Mouse (Mus musculus) T-cell, adult 2 months (primary cell): Measurements from ENCODE around the gene Dph6.
"Not testable (repeated sequence)": the region's sequence is repeated elsewhere in the genome, so short reads cannot be mapped to it uniquely, and the experiment has no call there.

Experiments used
- DNase-seq: peaks from one replicate; pipeline ENCODE4 v3.0.0; 2022; ENCODE audit warnings: low spot score

Dph6 gene

DNA sequence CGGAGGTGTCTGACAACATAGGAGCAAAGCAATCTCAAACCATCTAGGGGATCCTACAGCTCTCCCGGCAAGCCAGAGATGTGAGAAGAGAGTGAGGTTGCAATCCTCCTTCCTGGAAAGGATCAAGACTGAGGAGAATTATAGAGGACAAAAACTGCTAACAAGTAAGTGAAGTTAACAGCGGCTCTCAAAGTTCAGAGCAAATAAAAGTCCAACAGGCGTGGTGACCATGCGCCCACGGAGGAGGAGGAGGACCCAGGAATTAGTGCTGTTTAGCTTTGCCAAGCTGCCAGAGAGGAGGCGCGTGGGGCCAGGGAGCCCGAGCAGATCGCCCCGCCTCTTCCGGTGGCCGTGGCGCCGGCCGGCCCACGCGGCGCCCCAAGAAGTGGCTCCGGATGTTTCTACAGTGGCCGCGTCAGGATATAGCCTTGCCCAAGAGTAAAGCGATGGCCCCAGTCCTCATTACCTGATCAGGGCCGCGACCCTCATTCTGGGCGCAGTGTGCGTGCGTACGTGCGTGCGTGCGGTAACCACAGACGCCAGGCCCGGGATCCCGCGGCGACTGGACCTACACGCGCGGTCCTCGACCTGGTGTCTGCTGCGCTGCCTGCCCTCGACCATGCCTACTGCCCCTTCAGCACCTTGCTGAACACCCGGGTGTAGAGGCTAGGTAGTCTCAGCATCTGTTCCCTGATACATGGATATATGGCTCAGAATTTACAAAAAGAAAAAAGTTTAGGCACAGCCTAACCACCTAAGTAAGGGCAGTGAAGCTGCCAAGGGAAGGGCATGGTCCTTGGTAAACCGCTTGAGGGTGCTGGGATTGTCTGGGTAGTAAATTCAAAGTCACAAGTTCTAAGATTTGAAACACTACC lies at the start of gene Dph6:
TSS of gene Dph6 (minus strand) at position 600 of the 875 bp plus-strand sequence.
- peak; percentile 77 for DNase-seq

DNA sequence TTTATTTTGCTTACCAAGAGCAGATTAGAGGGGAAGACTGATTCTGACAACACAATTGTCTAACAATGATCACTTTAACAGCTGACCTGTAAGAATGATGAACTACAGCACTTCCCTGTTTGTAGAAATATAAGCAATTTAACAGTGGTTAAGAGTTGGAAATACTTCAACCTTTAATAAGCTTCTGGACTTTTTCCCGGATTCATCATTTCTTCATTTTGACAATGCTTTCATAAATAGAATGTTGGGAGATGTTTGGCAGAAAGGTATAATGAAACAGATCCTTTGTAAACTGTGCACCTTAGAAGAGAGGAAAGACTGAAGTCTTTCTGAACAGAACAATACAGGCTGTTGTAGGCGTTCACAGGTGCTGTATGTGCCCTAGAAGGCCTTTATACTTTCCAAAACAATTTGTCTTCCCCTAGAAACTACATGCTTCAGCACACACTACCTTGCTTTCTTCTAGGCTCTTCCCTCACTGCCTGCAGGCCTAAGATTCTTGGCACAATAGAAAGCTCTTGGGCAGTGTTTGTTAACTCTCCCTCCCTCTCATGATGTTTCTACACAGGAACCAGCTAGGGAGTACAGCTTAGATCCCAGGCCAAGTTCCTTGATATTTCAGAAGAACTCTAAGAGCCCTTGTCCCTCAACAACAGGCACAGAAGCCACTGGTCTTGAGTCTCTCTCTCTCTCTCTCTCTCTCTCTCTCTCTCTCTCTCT lies 46.4 kb upstream of the Dph6 start:
- no peak for DNase-seq

DNA sequence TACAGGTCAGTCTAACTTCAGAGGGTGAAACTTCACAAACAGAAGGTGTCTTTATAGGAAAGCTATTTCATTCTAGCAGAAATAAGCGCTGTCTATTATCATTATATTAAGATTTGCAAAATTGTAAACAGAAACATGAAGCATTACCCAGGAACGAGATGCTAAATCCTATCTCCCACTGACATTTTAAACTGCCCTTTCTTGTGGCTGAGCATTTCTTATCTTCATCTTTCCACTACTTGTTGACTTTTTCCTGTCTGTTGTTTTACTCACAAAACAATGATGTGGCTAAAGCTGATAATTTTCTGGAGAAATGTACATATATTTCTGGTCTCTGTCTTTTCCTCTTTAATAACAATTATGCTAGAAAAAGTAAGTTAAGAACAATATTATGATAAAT lies 36.8 kb upstream of the Dph6 start:
- no peak for DNase-seq

DNA sequence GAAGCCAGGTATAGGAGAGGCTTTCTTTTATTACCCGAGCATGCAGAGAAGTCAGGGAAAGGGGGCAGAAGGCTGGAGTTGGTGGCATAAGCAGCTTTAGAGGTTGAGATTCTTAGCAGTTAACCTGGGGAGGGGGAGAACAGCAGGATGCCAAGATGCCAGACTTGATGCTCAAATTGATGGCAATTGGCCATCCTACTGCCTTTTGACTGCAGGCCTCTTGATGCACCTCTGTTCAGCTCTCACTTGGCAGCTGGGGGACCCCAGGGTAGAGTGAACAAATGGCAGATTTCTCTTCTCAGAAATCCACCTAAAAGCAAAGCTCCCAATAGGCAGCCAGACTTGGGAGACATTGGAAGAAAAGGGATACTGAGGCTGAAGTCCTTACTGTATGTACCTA lies 32.7 kb upstream of the Dph6 start:
- DNase-seq = no peak

DNA sequence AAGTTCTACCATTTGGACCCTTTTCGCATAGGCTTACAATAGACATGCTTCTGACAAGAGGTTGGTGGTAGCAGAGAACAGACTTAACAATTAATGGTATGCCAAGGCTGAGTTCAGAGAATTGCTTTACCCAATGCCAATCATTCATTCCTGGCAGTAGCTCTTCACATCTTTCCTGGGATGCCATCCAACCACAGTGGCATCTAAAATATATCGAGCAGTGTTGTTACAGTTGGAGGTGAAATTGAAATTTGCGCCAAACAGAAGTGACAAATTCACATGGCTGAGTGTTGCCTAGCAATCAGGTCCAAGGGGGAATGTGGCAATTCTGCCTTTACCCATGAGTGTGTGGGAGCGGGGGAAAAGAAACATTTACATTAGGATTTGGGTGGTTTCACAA lies 32.3 kb upstream of the Dph6 start:
- DNase-seq = no peak

DNA sequence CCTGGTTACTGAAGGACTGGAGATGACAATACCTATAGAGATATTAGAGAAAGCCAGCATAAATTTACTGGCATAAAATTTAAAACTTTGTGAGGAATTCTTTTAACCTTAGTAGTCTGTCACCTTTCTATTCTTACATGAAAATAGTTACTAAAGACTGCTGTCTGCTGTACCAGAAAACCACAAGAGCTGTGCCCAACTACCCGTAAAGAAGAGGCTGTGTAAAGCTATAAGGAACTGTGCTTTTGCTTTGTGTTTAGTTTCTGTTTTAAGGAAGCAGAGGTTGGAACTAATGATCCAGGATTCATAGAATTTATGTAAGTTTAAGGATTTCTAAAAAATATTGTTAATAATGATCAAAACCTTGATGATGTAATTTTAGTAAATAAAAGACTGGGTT lies 19.1 kb upstream of the Dph6 start:
- DNase-seq = no peak

DNA sequence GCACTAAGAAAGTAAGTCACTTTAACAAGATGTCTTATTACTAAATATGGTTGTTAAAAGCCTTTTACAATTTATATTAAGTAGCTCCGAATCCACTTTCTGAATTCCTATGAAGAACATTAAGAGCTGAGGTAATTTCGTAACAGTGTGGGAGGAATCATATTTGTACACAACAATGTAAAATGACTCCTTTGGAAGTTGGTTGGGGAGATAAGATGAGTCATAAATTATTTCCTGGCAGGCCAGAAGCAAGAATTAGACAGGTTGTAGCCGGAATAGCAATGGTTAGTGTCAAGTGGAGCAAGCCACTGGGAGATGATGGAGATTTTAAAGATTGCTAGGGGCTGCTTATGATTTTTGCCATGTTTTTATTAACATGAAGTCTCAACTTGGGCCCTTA lies 16.2 kb upstream of the Dph6 start:
- no peak for DNase-seq

DNA sequence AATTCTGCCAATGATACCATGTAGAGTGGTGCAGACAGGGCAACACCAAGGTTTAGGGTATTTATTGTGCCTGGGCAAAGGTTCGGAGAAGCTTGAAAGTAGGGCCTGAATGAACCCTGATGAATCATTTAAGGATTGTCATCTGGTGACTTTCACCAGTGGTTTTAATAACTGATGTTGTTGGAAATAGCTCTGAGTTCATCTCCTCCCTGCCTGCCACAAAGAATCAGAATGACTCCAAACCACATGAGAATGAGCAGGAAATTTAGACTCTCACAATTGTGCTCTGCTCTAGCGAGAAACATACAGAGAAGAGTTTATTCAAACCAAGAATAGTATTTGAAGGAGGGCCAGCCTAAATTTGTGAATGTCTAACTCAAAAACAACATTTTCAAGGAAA lies 4.2 kb upstream of the Dph6 start:
- no peak for DNase-seq

DNA sequence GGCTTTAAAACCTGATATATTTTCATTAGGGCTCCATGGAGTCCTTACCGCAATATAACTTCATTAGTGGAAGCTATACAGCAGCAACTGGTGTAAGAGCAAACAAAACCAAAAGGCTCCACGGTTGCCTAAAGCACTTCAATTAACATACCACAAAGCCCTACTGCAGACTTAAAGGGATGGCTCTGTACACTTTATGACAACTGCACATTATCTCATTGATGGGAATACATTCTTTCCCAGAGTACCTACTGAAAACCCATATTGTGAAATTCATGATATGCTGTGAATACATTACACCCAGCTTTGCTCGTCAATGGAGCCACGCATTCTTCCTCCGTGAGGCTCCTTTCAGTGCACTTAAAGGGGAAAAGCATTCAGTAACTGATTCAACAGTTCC lies 8.5 kb downstream of the Dph6 start:
- no peak for DNase-seq

DNA sequence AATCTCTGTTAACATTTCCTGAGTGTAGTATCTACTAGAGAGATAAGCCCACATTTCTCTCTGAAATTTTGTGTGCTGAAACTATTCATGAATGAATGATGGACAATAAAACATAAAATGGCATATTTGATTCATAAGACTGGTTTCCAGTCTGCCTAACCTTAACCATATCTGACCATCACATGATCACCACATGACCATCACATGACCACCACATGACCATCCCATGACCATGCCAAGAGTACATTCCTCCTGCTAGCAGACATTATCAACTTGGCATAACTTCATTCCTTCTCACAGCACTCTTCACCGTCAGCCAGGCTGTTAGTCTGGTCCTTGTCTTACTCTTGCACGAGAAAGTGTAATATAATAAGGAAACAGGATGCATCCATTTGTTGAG lies 10.9 kb downstream of the Dph6 start:
- DNase-seq = no peak

DNA sequence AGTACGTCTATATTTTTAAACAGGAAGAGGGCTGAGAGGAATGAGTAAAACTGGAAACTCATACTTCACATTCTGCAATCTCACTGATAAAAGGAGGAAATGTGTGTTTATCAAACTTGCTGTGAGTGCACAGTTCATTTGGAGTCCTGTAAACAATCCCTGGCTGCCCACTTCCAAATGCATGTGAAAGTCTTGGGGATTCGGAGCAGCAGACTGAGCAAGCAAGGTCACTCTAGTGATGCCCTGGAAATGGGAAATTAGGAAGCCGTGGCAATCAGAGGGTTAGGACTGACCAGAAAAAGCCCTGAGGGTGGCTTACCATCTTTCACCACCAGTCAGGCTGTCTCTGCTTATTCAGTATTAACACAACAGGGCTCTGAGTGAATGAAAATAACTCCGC lies 30.1 kb downstream of the Dph6 start:
- DNase-seq = no peak

DNA sequence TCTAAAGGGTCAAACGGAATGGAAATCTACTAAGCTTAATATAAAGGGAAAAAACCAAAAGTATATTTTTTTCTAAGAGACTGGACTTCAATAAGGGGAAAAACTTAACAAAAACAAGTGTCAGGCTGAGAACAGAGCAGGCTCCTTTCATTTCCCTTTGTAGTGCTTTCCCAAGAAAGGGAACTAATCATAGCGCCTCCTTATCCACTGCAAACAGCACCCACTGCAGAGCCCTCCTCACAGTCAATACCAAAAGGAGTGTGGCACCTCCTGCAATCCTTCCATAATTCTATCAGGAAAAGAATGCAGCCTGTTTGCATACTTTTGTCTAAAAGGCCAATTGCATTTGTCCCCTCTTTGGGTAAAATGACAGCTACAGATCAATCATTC lies 32.2 kb downstream of the Dph6 start:
- DNase-seq = no peak

DNA sequence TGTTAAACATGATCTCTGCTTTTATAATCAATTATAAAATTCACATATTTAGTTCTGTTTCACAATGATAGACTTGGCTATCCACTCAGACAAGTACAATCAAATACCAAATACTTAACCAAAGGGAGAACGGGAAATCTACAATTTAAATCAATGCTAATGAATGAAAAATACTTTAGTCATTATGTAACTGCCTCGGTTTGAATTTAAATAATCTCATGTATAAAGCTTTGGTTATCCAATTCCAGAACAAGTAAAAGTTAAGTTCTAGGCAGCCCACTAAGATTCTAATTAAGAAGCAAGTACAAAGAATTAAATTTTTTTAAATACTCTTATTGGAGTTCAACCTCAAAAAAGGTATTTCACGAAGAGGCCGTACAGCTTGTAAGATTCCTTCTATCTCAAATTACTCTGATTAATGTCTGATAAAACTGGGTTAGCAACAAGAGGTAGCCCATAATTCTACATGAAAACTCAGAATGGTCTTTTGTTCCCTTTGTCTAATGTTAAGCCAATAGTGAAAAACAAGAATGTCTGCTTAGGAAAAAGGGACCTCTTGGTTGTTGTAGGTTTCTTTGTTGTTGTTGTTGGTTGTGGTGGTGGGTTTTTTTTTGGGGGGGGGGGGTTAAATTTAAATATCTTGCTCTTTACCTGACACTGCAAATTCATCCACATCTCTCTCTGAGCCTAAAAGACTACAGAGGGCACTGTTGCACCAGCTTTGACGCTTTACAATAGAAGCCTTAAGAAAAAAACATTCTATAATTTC lies 32.8 kb downstream of the Dph6 start:
- no peak for DNase-seq

DNA sequence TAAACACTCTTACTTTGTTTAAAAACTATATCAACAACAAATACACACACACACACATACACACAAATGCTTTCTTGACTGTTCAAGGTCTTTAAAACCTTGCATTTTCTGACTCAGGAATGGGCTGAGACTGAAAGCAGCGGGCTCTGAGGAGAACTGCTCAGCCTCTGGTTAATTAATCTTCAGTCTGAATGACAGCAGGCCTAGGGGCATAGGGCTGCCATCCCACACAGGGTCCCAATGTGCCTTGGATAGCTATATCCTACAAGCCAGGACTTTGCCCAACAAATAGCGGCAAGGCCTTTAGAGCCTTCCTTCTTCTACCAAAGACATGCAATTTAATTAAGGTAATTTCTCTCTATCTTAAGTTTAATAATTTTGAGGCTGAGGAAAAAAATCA lies 43.2 kb downstream of the Dph6 start:
- no peak for DNase-seq

DNA sequence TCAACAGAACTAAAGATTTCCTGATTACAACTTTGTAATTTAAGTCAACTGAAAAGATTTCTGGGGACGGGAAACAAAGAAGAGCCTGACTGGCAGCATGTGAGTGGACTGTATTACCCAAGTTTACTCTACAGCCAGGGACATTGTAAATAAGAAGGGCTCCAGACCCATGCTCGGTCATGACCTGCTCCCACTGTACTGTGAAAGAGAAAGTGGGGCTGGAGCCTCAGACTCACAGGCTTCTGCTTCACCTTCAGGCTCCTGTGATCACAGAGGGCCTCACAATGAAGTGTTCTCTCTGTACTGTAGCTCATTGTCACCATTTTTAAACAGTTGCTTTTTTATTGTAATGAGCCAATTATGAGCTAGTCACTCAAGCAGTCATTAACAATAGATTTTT lies 44.7 kb downstream of the Dph6 start:
- no peak for DNase-seq

DNA sequence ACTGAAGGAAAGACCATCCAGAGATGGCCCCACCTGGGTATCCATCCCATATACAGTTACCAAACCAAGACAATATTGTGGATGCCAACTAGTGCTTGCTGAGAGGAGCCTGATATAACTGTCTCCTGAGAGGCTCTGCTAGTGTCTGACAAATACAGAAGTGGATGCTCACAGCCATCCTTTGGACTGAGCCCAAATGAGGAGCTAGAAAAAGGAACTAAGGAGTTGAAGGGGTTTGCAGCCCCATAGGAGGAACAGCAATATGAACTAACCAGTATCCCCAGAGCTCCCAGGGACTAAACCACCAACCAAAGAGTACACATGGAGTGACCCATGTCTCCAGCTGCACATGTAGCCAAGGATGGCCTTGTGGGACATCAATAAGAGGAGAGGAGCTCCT lies 49.6 kb downstream of the Dph6 start:
- not testable (repeated sequence) for DNase-seq

DNA sequence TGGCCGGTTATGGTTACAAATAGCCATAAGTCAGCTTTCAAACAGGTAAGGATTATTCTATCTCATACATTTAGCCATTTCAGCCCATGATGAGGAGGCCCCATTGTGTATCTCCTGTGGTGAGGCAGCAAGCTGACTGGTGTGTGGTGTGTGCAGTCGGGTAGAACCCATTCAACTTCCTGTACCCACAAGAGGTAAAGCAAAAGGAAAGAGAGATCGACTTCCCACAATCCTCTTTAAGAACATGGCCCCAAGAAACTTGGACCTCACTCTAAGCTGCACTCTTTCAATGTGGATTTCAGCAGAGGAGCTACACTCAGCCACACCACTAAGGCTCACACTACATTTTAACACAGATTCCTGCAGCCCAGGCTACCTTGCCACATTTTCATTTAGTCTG lies 53.6 kb downstream of the Dph6 start:
- no peak for DNase-seq

DNA sequence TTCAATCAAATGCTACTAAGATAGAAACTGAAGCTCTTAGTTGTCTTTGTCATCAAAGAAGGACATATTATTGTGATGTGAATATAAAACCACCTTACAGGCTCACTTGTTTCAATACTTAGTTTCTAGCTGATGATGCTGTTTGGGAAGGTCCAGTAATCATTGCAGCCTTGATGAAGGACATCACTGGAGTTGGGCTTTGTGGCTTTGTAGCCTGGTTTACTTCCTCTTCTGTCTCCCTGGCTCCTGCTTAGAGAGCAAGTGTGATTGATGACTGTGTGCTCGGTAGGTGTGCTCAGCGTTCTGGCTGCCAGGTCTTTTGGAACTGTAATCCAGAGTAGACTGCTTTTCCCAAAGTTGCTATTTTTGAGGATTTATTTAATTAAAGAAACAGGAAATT lies 55.0 kb downstream of the Dph6 start:
- DNase-seq = no peak

DNA sequence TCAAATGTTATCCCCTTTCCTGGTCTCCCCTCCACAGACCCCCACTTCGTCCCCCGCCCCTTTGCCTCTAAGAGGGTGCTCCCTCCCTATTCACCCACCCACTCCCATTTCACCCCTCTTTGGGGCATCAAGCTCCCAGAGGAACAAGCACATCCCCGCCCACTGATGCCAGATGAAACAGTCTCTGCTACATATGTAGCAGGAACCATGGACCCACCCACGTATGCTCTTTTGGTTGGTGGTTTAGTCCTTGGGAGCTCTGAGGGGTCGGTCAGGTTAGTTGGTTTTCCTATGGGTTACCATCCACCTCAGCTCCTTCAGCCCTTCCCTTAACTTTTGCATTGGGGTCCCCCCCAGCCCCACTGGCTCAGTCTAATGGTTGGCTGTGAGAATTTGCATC lies 61.4 kb downstream of the Dph6 start:
- DNase-seq = no peak

DNA sequence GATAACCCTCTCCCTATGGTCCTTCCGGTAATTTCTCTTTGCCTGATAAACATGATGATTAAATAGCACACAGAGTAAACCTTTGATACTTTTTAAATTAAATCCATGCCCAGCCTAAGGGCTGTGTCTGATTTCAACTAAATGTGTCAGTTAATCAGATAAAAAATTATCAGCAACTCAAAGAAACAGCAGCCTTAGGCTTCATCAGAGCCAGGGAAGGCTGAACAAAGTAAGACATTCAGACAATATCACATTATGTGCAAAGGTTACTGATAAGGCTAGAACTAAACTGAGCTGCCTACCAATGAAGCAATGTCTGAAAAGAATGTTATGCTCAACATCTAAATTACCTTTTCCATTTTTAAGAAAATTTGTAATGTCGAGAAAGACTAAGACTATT lies 74.0 kb downstream of the Dph6 start:
- DNase-seq = no peak

DNA sequence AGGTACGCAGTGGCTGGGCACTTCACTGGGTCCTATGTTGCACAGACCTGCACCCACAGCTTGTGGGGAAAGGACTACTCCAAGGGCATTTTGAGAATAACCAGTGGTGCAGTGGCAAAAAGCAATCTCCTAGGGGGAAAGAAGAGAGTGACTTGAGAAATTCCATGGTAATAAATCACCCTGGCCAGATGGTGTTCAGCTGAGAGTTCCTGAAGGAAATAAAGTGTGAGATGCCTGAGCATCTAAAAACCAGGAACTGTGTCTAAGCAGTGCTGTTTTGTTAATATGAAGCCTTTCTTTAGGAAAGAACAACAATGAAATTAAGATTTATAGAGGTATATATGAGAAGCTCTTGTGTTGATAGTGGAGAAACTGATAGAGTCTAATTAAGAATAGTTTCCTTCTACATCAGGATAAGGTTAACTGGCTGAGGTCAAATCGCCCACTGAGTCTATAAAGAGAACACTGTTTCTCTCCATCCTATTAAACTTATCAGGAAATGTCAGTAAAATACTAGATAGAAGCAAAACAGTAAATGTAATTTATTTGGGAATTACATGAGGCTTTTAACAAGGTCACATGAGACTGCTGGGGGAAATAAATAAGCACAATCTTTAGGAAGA lies 111.7 kb downstream of the Dph6 start:
- DNase-seq = no peak

DNA sequence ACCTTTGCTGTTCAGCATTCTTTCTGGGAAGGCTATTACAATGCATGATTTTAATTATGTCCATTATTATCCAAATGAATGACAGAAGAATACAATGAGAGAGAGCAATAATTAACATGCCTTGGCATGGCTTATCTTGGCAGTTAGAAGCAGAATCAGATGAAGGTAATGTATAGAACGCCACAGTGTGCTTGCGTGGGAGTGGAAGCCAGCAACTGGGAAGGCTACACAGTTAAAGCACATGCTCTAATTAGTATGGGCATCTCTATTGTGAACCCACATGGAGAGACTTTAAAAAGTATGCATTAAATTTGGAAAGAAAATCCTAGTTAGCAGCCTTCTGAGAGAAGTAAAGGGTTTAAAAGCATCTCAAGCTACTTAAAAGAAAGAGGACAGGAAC lies 112.4 kb downstream of the Dph6 start:
- no peak for DNase-seq

DNA sequence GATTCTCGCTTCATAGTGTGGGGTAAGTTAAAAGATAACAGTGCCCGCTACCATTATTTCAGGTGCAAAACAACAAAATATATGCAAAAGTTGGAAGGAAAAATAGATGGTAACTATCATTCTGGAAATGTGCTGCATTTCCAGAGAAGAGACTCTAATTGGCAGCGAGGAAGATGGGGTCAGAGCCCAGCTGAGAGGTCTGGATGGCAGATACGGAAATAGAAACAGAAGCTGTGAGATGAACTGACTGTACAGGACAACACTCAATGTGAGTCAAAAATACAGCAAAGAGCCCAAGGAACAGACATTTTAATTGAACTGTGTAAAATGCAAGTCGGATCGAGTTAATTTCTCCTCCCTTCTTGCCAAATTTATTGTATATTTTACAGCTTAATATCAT lies 114.3 kb downstream of the Dph6 start:
- no peak for DNase-seq
